Mouse (Mus musculus) kidney, adult 2 months (tissue): Measurements from ENCODE around the gene Hmgb4. TPM values are rescaled to one million over a fixed set of nuclear protein-coding genes. Genes with fewer than 3 reads are reported as not detected.
A peak's percentile ranks its signal among the peaks of the same experiment; 100 is the strongest.

Experiments used
- DNase-seq: peaks from one replicate; pipeline ENCODE4 v3.0.0; 2021
- H3K27ac ChIP-seq: fragments of 200-500 bp; 2 replicates; pipeline ENCODE4 v1.5.1; 2012; ENCODE audit warnings: low read depth, low read length, control low read depth, inconsistent platforms; ENCODE audit not compliant: insufficient read depth
- H3K27me3 ChIP-seq: fragments of 200-500 bp; replicated peaks from 2 replicates; pipeline ENCODE4 v1.6.1; 2012; ENCODE audit warnings: mild to moderate bottlenecking, moderate library complexity, low read length, inconsistent platforms; ENCODE audit not compliant: control insufficient read depth, insufficient read depth
- H3K36me3 ChIP-seq: fragments of 200-500 bp; 2 replicates; pipeline ENCODE4 v1.6.1; 2012; ENCODE audit warnings: mild to moderate bottlenecking, moderate library complexity, low read length, inconsistent platforms; ENCODE audit not compliant: control insufficient read depth, insufficient read depth
- H3K4me1 ChIP-seq: fragments of 200-500 bp; 2 replicates; pipeline ENCODE4 v1.6.1; 2011; ENCODE audit warnings: low read length; ENCODE audit not compliant: control insufficient read depth, insufficient read depth
- H3K4me3 ChIP-seq: fragments of 200-500 bp; 2 replicates; pipeline ENCODE4 v1.5.1; 2011; ENCODE audit warnings: mild to moderate bottlenecking, low read depth, low read length, control low read depth; ENCODE audit not compliant: insufficient read depth
- CTCF ChIP-seq: fragments of 200-500 bp; conservative IDR thresholded peaks from 2 replicates; pipeline ENCODE4 v1.5.1; 2011; ENCODE audit warnings: low read depth, mild to moderate bottlenecking, control low read depth, low read length, moderate library complexity, mixed read lengths; ENCODE audit not compliant: insufficient read depth, insufficient read length
- POLR2A ChIP-seq: fragments of 200-500 bp; IDR thresholded peaks from one replicate; pipeline ENCODE4 v1.6.1; 2011; ENCODE audit warnings: low read depth, low read length, control low read depth
- WGBS: fragments of 180-500 bp; shearing (Covaris S2); methylation state at CpG from one replicate; pipeline ENCODE4 v1.1.7; 2018; 5-methylcytosine and 5-hydroxymethylcytosine counted together
- polyA plus RNA-seq: library from polyadenylated mRNA; depleted of rRNA; stranded (reverse); fragments of >200 nt; gene quantifications from 2 replicates; pipeline ENCODE4 v1.2.3, GENCODE M21; 2012

Gene Hmgb4
- polyA plus RNA-seq, 1 experiment: not detected

DNA sequence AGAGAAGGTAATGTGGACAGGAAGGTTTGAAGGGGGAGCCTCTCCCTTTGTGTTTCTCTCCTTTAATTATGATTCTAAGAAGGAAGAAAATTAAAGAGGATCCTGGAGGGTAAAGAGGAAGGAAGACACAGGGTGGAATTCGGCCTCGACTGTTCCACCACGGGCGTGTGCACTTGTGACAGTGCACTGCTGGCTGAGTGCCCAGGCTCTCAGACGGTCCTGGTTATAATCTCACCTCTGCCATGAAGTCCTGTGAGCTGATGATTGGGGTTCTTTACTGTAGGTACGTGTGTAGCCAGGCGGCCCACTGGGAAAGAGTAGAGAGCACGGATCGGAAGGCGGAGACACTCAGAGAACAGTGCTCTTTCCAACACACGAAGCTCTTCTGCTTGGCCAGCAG lies 12.4 kb upstream of the Hmgb4 start:
- TF ChIP-seq CTCF: no peak
- 62% methylated on average over 11 of the region's 11 CpGs for WGBS

GRCm38 (mm10) chr4:128272501-128272900 lies 11.7 kb upstream of the Hmgb4 start:
- 56% methylated on average over 6 of the region's 6 CpGs for WGBS
- no peak for DNase-seq
- H3K36me3 ChIP-seq: no peaks in the 10 kb centered on the region
- H3K4me1 ChIP-seq: no peaks in the 10 kb centered on the region
- no peak overlapping the region for H3K4me3 ChIP-seq
- no peak overlapping the region for H3K27ac ChIP-seq
- no peaks in the 10 kb centered on the region for H3K27me3 ChIP-seq
- TF ChIP-seq POLR2A (no peak), CTCF (no peak)

More for the DNA sequence above, 12.4 kb upstream of the Hmgb4 start:
- no peaks in the 10 kb centered on the region for H3K4me1 ChIP-seq
- no peak overlapping the region for H3K4me3 ChIP-seq
- no peaks in the 10 kb centered on the region for H3K36me3 ChIP-seq
- DNase-seq: no peak
- H3K27me3 ChIP-seq: no peaks in the 10 kb centered on the region
- no peak overlapping the region for H3K27ac ChIP-seq

DNA sequence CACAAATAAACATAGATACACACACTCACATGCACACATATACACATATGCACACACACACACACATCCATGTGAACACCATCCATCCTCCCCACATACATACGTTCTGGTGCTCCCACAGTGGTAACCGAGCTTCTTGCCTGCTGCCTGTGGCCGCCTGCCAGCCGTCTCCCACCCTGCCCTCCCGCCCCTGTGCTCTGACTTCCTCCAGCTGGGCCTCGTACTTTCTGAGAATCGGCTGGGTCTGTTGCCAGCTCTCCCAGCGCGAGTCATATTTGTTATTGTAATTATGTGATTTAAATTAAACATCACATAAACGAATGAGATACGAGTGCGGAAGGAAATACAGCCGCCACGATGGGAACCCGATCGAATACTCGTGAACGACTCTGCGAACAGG lies 10.2 kb upstream of the Hmgb4 start:
- 59% methylated on average over 19 of the region's 19 CpGs for WGBS
- peak; percentile 3 for DNase-seq
- H3K4me3 ChIP-seq: no peak overlapping the region
- H3K4me1 ChIP-seq: no peaks in the 10 kb centered on the region
- no peak overlapping the region for H3K27ac ChIP-seq
- H3K27me3 ChIP-seq: no peaks in the 10 kb centered on the region
- H3K36me3 ChIP-seq: no peaks in the 10 kb centered on the region
- no peak for TF ChIP-seq CTCF
- no peak for TF ChIP-seq POLR2A

GRCm38 (mm10) chr4:128270177-128270576 lies 9.4 kb upstream of the Hmgb4 start:
- 55% methylated on average over 10 of the region's 10 CpGs for WGBS
- TF ChIP-seq CTCF (no peak), POLR2A (no peak)
- no peaks in the 10 kb centered on the region for H3K4me1 ChIP-seq
- no peak overlapping the region for H3K27ac ChIP-seq
- no peaks in the 10 kb centered on the region for H3K27me3 ChIP-seq
- no peak overlapping the region for H3K4me3 ChIP-seq
- no peaks in the 10 kb centered on the region for H3K36me3 ChIP-seq
- no peak for DNase-seq

DNA sequence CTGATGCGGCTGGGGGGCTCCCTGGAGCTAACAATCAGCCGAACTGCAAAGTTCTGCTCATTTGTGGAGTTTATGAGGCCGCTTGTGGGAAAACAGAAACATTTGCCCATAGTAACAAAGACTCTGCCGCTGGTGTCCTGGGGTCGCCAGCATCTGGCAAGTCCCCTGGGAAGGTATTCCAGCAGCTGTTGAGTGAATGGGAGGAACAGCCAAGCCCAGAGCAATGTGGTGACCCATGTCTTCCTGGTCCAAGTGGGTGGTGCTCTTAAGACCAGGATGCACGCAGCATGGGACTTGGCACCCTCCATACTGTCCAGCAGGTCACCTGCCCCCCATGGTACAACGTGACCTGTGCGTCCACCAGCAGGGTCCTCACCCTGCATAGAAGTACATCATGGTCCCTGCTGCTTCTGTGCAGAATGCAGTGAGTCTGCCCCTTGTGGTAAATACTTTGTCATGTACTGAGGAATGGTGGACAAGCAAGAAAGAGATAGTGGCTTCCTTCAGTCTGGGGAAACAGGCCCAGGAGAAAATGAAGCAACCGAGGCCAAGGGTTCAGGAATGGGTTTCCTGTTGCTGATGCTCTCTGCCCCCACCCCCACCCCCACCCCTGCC lies 8.6 kb upstream of the Hmgb4 start:
- Histone ChIP-seq H3K4me3 (no peak overlapping the region), H3K36me3 (no peaks in the 10 kb centered on the region), H3K27ac (no peak overlapping the region), H3K27me3 (no peaks in the 10 kb centered on the region), H3K4me1 (no peaks in the 10 kb centered on the region)
- TF ChIP-seq POLR2A: no peak
- TF ChIP-seq CTCF: no peak
- peak; percentile 7 for DNase-seq
- 67% methylated on average over 9 of the region's 9 CpGs for WGBS

DNA sequence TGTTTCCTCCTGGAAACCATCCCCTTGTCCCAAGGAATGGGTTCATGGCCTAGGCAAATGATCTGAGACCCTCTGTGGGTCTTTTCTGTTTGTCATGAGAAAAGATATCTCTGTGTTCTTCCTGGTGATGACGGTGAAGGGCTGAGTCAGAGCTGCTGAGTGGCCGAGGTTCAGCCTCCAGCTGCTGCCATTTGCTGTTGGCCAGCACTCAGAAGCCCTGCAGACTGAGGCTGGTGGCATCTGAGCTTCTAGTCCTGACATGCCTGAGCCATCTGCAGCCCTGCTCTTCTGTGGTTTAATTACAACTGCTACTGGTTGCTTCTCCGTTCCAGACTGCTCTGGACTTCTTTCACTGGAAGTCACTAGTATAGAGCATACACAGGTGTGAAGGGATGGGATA lies 4.6 kb upstream of the Hmgb4 start:
- DNase-seq: no peak
- Histone ChIP-seq H3K4me3 (no peak overlapping the region), H3K27ac (no peak overlapping the region), H3K4me1 (no peaks in the 10 kb centered on the region), H3K36me3 (no peaks in the 10 kb centered on the region), H3K27me3 (no peaks in the 10 kb centered on the region)
- no peak for TF ChIP-seq POLR2A
- TF ChIP-seq CTCF: no peak
- 78% methylated on average over 3 of the region's 3 CpGs for WGBS

GRCm38 (mm10) chr4:128264491-128264890 lies 3.7 kb upstream of the Hmgb4 start:
- no peaks in the 10 kb centered on the region for H3K36me3 ChIP-seq
- no peak overlapping the region for H3K4me3 ChIP-seq
- no peak overlapping the region for H3K27ac ChIP-seq
- H3K27me3 ChIP-seq: no peaks in the 10 kb centered on the region
- H3K4me1 ChIP-seq: no peaks in the 10 kb centered on the region
- DNase-seq: no peak
- WGBS: 84% methylated on average over 5 of the region's 5 CpGs
- TF ChIP-seq POLR2A (no peak), CTCF (no peak)

- DNase-seq: no peak
- H3K27ac ChIP-seq: no peak overlapping the region
- H3K27me3 ChIP-seq: no peaks in the 10 kb centered on the region
- no peaks in the 10 kb centered on the region for H3K36me3 ChIP-seq
- no peak for TF ChIP-seq POLR2A
- TF ChIP-seq CTCF: no peak
- H3K4me1 ChIP-seq: no peaks in the 10 kb centered on the region
- no peak overlapping the region for H3K4me3 ChIP-seq
- 66% methylated on average over 5 of the region's 5 CpGs for WGBS
Observed at GRCm38 (mm10) chr4:128259211-128259610, 1.5 kb downstream of the Hmgb4 start.
